Mouse (Mus musculus): Measurements from ENCODE around the gene Rnf10.
"Not testable (repeated sequence)": the region's sequence is repeated elsewhere in the genome, so short reads cannot be mapped to it uniquely, and the experiment has no call there.

Rnf10 gene

DNA sequence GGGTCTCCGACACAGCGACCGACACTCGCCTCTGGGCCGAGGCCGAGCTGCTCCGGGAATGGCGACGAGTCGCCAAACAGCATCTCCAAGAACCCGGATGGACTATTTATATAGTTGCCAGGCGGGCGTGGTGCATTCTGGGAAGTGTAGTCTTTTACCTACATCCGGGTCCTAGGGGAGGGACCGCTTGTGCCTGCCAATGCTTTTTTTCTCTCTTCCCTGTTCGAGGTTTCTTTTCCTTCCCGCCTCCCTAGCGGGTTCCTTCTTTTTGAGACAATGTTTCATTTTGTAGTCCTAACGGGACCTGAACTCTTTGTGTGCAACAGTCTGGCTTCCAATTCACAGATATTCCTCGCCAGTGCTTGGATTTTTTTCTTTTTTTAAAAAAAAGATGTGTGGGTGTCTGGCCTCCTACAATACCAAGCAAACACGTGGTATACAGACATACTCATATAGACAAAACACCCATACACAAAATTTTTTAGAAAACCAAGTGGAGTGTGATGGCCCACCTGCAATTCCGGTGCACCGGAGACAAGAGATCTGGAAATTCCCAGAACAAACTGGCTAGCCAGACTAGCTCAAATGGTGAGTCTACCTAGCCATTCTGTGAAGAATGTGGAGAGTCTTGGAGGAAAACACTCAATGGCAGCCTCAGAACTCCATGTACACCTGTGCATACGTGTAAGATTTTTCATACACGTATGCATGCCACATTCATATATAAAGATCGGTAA lies at the start of gene Rnf10:
Gene Rnf10 (minus strand): TSS at position 87 of the 737 bp plus-strand sequence.
- peak; percentile 96 to 100 for DNase-seq (ENCODE audit: inconsistent age in 2 of 2, low spot score in 1 of 2)

DNA sequence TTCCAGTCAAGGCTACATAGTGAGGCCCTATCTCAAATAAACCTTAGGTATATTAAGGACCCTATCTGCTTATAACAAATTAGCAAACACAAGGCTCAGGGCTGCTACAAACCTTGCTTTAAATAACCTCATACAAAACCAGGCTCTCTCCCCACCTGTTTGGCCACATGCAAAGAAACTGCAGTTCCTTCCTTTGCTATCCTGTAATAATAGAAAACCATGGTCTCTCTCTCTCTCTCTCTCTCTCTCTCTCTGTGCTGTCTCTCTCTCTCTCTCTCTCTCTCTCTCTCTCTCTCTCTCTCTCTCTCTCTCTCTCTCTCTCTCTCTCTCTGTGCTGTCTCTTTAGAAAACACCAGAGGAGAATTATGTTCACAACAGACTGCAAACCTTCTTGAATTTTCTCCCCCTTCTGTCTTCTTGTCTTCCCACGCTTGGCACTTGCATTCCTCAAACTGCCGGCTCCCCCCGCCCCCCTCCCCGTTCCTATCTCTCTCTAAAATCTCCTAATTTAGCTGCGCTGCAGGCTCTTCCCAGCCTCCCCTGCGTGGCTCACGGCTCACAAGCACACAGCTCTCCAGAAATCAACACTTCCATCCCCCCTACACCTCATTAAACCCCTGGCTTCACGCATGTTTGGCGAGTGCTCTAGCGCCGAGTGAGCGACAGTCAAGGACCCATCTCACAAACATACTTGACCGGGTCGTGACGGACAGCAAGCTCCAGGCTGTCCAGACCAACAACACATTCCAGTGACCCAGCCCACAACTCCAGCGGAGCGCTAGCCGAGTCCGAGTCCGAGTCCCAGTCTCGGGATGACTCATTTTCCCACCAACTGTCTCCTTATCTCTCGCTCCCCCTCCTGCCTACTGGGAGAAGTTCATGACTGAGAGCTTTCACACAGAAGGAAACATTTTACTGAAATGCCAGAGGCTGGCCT lies 46.6 kb upstream of the Rnf10 start:
- peak; percentile 86 to 94 for DNase-seq (ENCODE audit: inconsistent age in 2 of 2, low spot score in 1 of 2)

DNA sequence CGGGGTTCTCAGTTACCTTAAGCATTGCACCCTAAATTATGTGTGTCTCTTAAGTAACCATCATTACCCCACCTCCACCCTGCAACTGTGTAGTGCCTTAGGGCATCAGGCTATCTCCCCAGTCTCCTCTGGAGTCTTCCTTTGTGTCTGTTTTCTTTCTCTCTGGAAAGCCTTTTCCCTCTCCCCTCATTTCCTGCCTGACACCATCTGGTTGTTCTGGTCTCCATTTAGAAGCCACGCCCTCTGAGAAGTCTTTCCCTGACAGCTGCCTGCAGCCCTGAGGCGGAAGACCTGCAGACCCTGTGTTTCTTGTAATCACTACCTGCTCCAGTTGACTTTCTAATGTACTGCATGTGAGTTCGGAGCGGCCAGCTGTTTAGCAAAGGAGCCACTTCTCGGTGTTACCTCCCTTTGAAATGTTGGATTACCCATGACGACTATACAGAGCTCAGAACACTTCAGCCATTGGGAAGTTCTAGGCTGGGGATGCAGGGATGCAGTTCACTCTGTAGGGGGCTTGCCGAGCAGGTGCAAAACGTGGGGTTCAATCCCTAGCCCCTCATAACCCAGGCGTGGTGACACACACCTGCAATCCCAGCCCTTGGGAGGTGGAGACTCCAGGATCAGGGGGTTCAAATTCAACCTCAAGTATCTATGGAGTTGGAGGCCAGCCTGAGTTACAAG lies 45.1 kb upstream of the Rnf10 start:
- no peak for DNase-seq (ENCODE audit: inconsistent age in 2 of 2, low spot score in 1 of 2)

- no peak for DNase-seq (ENCODE audit: inconsistent age in 2 of 2, low spot score in 1 of 2)
Measured at GRCm38 (mm10) chr5:115316968-115317644, 44.4 kb upstream of the Rnf10 start.

- no peak for DNase-seq (ENCODE audit: inconsistent age in 2 of 2, low spot score in 1 of 2)
Measured at GRCm38 (mm10) chr5:115313668-115313943, 40.9 kb upstream of the Rnf10 start.

DNA sequence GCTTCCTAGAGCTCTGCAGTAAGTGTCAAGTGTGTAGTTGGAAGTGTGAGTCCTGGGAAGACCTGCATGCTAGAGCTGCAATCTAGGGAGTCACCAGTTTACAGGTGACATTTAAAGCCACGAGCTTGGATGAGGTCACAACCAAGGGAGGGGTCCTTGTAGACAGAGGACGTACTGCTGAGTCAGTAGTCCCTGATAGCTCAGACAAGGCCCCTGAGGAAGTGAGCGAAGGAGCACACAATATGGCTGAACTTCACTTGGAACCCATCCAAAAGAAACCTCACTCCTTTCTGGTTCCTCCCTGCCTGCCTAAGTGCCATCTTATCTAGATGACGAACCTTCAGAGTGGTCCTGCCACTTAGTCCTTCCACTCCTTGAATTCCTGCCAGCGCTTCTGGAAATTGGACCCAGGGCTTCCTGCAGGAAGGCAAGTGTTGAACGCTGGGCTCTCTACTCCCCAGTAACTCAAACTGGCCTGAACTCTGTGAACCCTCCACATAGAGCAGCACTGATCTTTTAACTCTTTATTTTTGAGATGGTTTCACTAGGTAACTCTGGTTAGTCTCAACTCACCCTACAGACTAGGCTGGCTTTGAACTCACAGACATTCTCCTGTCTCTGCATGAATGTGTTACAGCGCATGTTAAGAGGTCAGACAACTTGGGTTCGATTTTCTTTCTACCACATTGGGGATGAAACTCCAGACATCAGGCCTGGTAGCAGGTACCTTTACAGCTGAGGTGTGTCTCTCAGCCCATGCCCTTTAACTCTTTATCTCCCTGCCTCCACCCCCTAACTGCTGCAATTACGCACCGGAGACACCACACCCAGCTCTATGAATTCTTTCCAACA lies 40.3 kb upstream of the Rnf10 start:
- no peak for DNase-seq (ENCODE audit: inconsistent age in 2 of 2, low spot score in 1 of 2)

DNA sequence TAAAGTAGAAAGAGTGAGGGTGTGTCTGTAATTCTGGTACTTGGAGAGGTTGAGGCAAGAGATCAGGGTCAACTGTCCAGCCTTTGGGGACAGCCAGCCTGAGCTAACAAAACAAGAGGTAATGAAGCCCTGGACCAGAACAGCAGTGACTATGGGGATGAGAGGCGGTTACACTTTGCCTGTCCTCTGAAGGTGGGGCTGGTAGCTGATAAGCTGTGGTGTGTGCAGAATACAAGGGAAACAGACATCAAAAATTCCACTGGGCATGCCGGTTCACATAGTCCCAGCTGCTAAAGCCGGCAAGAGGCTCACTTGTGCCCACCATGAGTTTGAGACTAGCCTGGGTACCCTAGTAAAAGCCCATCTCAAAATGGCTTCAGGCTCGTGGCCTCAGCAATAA lies 39.7 kb upstream of the Rnf10 start:
- DNase-seq (ENCODE audit: inconsistent age in 2 of 2, low spot score in 1 of 2) = no peak

DNA sequence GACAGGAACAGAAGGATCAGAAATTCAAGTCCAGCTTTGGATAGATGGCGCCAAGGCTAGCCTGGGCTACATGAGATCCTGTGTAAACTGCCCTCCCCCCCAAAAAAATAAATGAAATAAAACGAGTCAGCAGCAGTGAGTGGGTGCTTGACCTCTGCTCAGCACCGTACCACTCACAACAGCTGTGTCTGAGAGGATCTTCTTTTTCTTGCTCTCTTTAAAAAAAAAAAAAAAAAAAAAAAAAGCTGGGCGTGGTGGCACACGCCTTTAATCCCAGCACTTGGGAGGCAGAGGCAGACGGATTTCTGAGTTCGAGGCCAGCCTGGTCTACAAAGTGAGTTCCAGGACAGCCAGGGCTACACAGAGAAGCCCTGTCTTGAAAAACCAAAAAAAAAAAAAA lies 29.5 kb upstream of the Rnf10 start:
- DNase-seq (ENCODE audit: inconsistent age in 2 of 2, low spot score in 1 of 2) = not testable (repeated sequence)

- no peak for DNase-seq (ENCODE audit: inconsistent age in 2 of 2, low spot score in 1 of 2)
Measured at GRCm38 (mm10) chr5:115301615-115302014, 28.9 kb upstream of the Rnf10 start.

DNA sequence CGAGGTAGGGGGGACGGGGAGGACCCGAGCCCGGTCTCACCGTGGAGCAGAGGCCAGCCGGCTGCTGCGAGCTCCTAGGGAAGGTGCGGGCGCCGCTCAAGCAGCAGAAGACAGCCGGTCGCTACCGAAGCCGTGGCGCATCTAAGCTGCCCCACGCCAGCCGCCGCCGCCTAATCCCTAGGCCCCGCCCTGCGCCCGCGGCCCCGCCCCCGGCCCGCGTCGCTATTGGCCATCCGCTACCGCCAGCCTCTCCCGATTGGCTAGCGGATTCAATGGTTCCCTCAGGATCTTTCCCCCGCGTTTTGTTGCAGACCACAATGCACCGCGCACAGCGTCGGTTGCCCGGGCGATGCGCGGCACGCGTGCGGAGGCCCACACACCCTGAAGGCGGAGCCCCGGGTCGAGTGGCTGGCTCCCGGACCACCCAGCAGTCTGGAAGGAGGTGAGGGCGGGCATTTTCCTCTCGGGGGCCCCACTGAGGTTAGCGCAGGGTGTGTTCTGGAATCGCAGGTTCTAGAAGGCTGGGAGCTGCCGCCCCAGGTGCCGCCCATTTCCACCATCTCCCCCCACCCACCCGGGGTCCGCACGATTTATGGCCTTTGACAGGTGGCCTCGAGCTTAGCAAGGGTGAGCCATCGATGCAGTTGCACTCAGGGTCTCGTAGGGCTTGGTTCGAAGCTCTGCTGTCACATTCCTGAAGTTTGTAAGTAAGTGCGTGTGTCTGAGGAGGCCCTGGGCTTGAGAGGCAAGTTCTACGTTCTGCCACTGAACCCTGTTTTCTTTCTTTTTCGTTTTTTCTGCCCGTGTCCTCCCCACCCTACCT lies 28.3 kb upstream of the Rnf10 start, which contains the start of gene Dynll1:
Gene Dynll1 (minus strand): TSS at position 208 of the 823 bp plus-strand sequence.
- peak; percentile 99 to 100 for DNase-seq (ENCODE audit: inconsistent age in 2 of 2, low spot score in 1 of 2)

DNA sequence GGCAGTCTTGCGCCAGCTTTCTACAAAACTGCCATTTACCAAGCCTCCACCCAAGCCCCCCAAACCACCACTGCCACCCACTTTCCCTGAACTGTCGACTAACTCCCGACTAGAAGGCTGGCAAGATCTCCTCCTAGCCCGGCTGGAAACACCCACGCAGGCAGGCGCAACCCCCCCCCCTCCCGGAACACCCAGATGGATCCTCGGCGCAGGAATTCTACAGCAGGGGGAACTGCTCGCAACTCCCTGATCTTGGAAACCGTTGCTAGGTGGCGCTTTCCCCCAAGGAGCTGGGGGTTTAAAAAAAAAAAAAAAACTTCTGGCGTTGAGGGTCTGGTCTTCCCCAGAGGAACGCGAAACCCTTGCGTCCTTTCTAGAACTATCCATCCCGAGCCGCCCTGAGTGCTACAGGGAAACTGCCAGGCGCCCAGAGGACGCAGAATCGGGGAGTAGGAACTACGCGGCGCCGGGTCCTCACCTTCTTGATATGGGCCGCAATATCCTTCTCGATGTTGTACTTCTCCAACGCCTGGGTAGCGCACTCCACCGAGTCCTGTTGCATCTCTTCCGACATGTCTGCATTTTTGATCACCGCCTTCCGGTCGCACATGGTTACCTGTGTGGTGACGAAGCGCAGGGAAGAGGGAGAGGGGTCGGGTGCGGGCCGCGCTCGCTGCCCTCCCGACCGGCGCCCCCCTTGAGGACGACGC lies 27.5 kb upstream of the Rnf10 start:
- peak; percentile 69 to 89 for DNase-seq (ENCODE audit: inconsistent age in 2 of 2, low spot score in 1 of 2)

- no peak for DNase-seq (ENCODE audit: inconsistent age in 2 of 2, low spot score in 1 of 2)
Measured at GRCm38 (mm10) chr5:115296347-115296746, 23.6 kb upstream of the Rnf10 start.

GRCm38 (mm10) chr5:115294173-115294572 lies 21.5 kb upstream of the Rnf10 start:
- DNase-seq (ENCODE audit: inconsistent age in 2 of 2, low spot score in 1 of 2) = peak in 1 of 2 experiments; percentile 48

- no peak for DNase-seq (ENCODE audit: inconsistent age in 2 of 2, low spot score in 1 of 2)
Measured at GRCm38 (mm10) chr5:115284735-115285134, 12.0 kb upstream of the Rnf10 start.

GRCm38 (mm10) chr5:115280050-115280687 lies 7.5 kb upstream of the Rnf10 start:
- DNase-seq (ENCODE audit: inconsistent age in 2 of 2, low spot score in 1 of 2) = peak; percentile 40 to 71

DNA sequence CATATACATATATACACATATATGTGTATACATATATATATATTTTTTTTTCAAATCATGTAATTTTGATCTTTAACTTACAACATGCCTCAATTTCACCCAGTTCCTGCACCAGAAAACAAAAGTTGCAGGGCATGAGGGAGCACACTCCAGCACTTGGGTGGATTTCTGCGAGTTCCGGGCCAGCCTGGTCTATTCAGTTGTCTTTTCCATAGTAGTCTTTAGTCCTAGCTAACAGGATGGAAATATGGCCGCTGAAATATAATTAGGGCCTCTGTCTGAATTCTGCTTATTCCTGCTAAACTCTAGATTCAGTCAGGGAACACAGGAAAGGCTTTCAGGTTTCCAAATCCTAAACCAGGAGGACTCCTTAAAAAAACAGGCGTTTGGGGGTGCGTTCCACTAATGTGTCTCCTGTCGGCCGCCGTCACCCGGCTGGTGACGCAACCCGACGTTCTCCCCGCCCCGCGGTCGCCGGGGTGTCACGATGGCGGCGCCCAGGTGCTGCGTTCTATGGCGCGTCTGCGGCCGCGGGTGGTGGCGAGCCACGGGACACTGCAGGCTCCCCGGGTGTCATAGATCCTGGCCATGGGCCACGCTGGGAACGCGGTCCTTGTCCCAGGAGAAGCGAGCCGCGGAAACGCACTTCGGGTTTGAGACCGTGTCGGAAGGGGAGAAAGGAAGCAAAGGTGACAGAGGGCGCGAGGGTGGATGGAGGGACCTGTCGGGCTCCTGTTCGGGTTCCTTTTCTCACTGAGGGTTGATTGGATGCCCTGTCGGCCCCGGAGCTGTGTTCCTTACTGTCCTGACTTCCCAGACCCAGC lies 6.7 kb upstream of the Rnf10 start, which contains the start of gene Coq5:
Gene Coq5 (plus strand): TSS at position 441 of the 824 bp plus-strand sequence.
- DNase-seq (ENCODE audit: inconsistent age in 2 of 2, low spot score in 1 of 2) = peak; percentile 89 to 97

DNA sequence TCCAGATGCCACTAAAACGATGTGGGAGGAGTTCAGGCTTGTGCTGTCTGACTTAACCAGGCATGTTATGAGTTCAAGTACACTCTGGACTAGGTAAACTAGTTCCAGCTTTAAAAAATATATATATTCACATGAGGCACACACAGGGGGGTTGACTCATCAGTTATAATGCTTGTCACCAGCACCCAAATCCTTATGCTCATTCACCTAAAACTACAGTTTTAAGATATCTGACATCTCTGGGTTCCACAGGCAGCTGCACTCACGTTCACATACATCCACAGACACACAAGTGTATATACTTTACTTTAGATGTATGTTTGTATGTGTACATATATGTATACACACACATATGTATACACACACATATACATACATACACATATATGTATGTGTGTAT lies 6.1 kb upstream of the Rnf10 start:
- DNase-seq (ENCODE audit: inconsistent age in 2 of 2, low spot score in 1 of 2) = no peak

Measured in adrenal gland, adult (tissue).